Mouse (Mus musculus): ENCODE data around the gene Sgpp2. TPM values are rescaled to one million over a fixed set of nuclear protein-coding genes. Genes with fewer than 3 reads are reported as not detected.

Gene Sgpp2
- total RNA-seq, 1 experiment: 0.22 TPM

- Histone ChIP-seq H3K9me3 (ENCODE audit: control insufficient read depth, insufficient read depth, low read depth, low read length) (no peaks in the 10 kb centered on the region), H3K9ac (ENCODE audit: insufficient read depth, low read depth, low read length, poor library complexity, severe bottlenecking) (no peak overlapping the region), H3K27ac (ENCODE audit: insufficient read depth, low read depth, low read length, poor library complexity, severe bottlenecking) (no peak overlapping the region), H3K4me1 (ENCODE audit: control insufficient read depth in 2 of 2, insufficient read depth in 2 of 2, low read length in 2 of 2, poor library complexity in 1 of 2) (no peaks in the 10 kb centered on the region), H3K36me3 (ENCODE audit: control insufficient read depth, insufficient read depth, low read length, poor library complexity, severe bottlenecking) (no peaks in the 10 kb centered on the region), H3K4me3 (ENCODE audit: insufficient read depth in 1 of 2, low read depth in 1 of 2, low read length in 2 of 2, poor library complexity in 1 of 2, severe bottlenecking in 1 of 2) (no peak overlapping the region)
- TF ChIP-seq MAFK (IDR thresholded peaks at IDR 0.05; ENCODE audit: insufficient read depth, low read depth, low read length) (no peak), CHD2 (IDR thresholded peaks at IDR 0.05; ENCODE audit: low read depth, low read length) (no peak), ZC3H11A (IDR thresholded peaks at IDR 0.05; ENCODE audit: borderline replicate concordance, low read depth, low read length) (no peak), HCFC1 (IDR thresholded peaks at IDR 0.05; ENCODE audit: borderline replicate concordance, insufficient read depth, low read length) (no peak), ZNF384 (IDR thresholded peaks at IDR 0.05; ENCODE audit: low read depth, low read length) (no peak)
- in situ Hi-C loops (cut with MboI; ENCODE audit: low sequenced_read_pairs in 2 of 2, unreplicated experiment in 2 of 2): no loop called here
- DNase-seq (ENCODE audit: low read depth, low spot score): no peak
These were observed 62.2 kb downstream of the Sgpp2 start for GRCm38 (mm10) chr1:78372316-78372715.

GRCm38 (mm10) chr1:78373836-78374235 lies 63.7 kb downstream of the Sgpp2 start:
- no peak for DNase-seq (ENCODE audit: low read depth, low spot score)
- Histone ChIP-seq H3K4me1 (ENCODE audit: control insufficient read depth in 2 of 2, insufficient read depth in 2 of 2, low read length in 2 of 2, poor library complexity in 1 of 2) (no peaks in the 10 kb centered on the region), H3K9ac (ENCODE audit: insufficient read depth, low read depth, low read length, poor library complexity, severe bottlenecking) (no peak overlapping the region), H3K27ac (ENCODE audit: insufficient read depth, low read depth, low read length, poor library complexity, severe bottlenecking) (no peak overlapping the region), H3K4me3 (ENCODE audit: insufficient read depth in 1 of 2, low read depth in 1 of 2, low read length in 2 of 2, poor library complexity in 1 of 2, severe bottlenecking in 1 of 2) (no peak overlapping the region), H3K9me3 (ENCODE audit: control insufficient read depth, insufficient read depth, low read depth, low read length) (no peaks in the 10 kb centered on the region), H3K36me3 (ENCODE audit: control insufficient read depth, insufficient read depth, low read length, poor library complexity, severe bottlenecking) (no peaks in the 10 kb centered on the region)
- TF ChIP-seq MAFK (IDR thresholded peaks at IDR 0.05; ENCODE audit: insufficient read depth, low read depth, low read length): no peak
- no peak for TF ChIP-seq ZC3H11A (IDR thresholded peaks at IDR 0.05; ENCODE audit: borderline replicate concordance, low read depth, low read length)
- no peak for TF ChIP-seq ZNF384 (IDR thresholded peaks at IDR 0.05; ENCODE audit: low read depth, low read length)
- TF ChIP-seq HCFC1 (IDR thresholded peaks at IDR 0.05; ENCODE audit: borderline replicate concordance, insufficient read depth, low read length): no peak
- TF ChIP-seq CHD2 (IDR thresholded peaks at IDR 0.05; ENCODE audit: low read depth, low read length): no peak
- in situ Hi-C loops (cut with MboI; ENCODE audit: low sequenced_read_pairs in 2 of 2, unreplicated experiment in 2 of 2): no loop called here

GRCm38 (mm10) chr1:78375058-78375457 lies 64.9 kb downstream of the Sgpp2 start:
- Histone ChIP-seq H3K4me1 (ENCODE audit: control insufficient read depth in 2 of 2, insufficient read depth in 2 of 2, low read length in 2 of 2, poor library complexity in 1 of 2) (no peaks in the 10 kb centered on the region), H3K9ac (ENCODE audit: insufficient read depth, low read depth, low read length, poor library complexity, severe bottlenecking) (no peak overlapping the region), H3K9me3 (ENCODE audit: control insufficient read depth, insufficient read depth, low read depth, low read length) (no peaks in the 10 kb centered on the region), H3K4me3 (ENCODE audit: insufficient read depth in 1 of 2, low read depth in 1 of 2, low read length in 2 of 2, poor library complexity in 1 of 2, severe bottlenecking in 1 of 2) (no peak overlapping the region), H3K36me3 (ENCODE audit: control insufficient read depth, insufficient read depth, low read length, poor library complexity, severe bottlenecking) (no peaks in the 10 kb centered on the region), H3K27ac (ENCODE audit: insufficient read depth, low read depth, low read length, poor library complexity, severe bottlenecking) (no peak overlapping the region)
- DNase-seq (ENCODE audit: low read depth, low spot score): no peak
- in situ Hi-C loops (cut with MboI; ENCODE audit: low sequenced_read_pairs in 2 of 2, unreplicated experiment in 2 of 2): no loop called here
- TF ChIP-seq ZNF384 (IDR thresholded peaks at IDR 0.05; ENCODE audit: low read depth, low read length) (no peak), CHD2 (IDR thresholded peaks at IDR 0.05; ENCODE audit: low read depth, low read length) (no peak), HCFC1 (IDR thresholded peaks at IDR 0.05; ENCODE audit: borderline replicate concordance, insufficient read depth, low read length) (no peak), MAFK (IDR thresholded peaks at IDR 0.05; ENCODE audit: insufficient read depth, low read depth, low read length) (no peak), ZC3H11A (IDR thresholded peaks at IDR 0.05; ENCODE audit: borderline replicate concordance, low read depth, low read length) (no peak)

- no peaks in the 10 kb centered on the region for H3K36me3 ChIP-seq (ENCODE audit: control insufficient read depth, insufficient read depth, low read length, poor library complexity, severe bottlenecking)
- H3K9me3 ChIP-seq (ENCODE audit: control insufficient read depth, insufficient read depth, low read depth, low read length): no peaks in the 10 kb centered on the region
- no peaks in the 10 kb centered on the region for H3K4me1 ChIP-seq (ENCODE audit: control insufficient read depth in 2 of 2, insufficient read depth in 2 of 2, low read length in 2 of 2, poor library complexity in 1 of 2)
- no peak for TF ChIP-seq MAFK (IDR thresholded peaks at IDR 0.05; ENCODE audit: insufficient read depth, low read depth, low read length)
- no peak for TF ChIP-seq ZC3H11A (IDR thresholded peaks at IDR 0.05; ENCODE audit: borderline replicate concordance, low read depth, low read length)
- no peak for TF ChIP-seq CHD2 (IDR thresholded peaks at IDR 0.05; ENCODE audit: low read depth, low read length)
- TF ChIP-seq ZNF384 (IDR thresholded peaks at IDR 0.05; ENCODE audit: low read depth, low read length): no peak
- no peak for TF ChIP-seq HCFC1 (IDR thresholded peaks at IDR 0.05; ENCODE audit: borderline replicate concordance, insufficient read depth, low read length)
- no peak overlapping the region for H3K9ac ChIP-seq (ENCODE audit: insufficient read depth, low read depth, low read length, poor library complexity, severe bottlenecking)
- H3K4me3 ChIP-seq (ENCODE audit: insufficient read depth in 1 of 2, low read depth in 1 of 2, low read length in 2 of 2, poor library complexity in 1 of 2, severe bottlenecking in 1 of 2): no peak overlapping the region
- no peak for DNase-seq (ENCODE audit: low read depth, low spot score)
- no peak overlapping the region for H3K27ac ChIP-seq (ENCODE audit: insufficient read depth, low read depth, low read length, poor library complexity, severe bottlenecking)
- in situ Hi-C loops (cut with MboI; ENCODE audit: low sequenced_read_pairs in 2 of 2, unreplicated experiment in 2 of 2): no loop called here
These were observed 70.8 kb downstream of the Sgpp2 start for GRCm38 (mm10) chr1:78380950-78381349.

GRCm38 (mm10) chr1:78387854-78388253 lies 77.7 kb downstream of the Sgpp2 start:
- Histone ChIP-seq H3K4me1 (ENCODE audit: control insufficient read depth in 2 of 2, insufficient read depth in 2 of 2, low read length in 2 of 2, poor library complexity in 1 of 2) (no peaks in the 10 kb centered on the region), H3K36me3 (ENCODE audit: control insufficient read depth, insufficient read depth, low read length, poor library complexity, severe bottlenecking) (no peaks in the 10 kb centered on the region)

More at GRCm38 (mm10) chr1:78387854-78388253, 77.7 kb downstream of the Sgpp2 start:
- Histone ChIP-seq H3K4me3 (ENCODE audit: insufficient read depth in 1 of 2, low read depth in 1 of 2, low read length in 2 of 2, poor library complexity in 1 of 2, severe bottlenecking in 1 of 2) (no peak overlapping the region), H3K9me3 (ENCODE audit: control insufficient read depth, insufficient read depth, low read depth, low read length) (no peaks in the 10 kb centered on the region), H3K9ac (ENCODE audit: insufficient read depth, low read depth, low read length, poor library complexity, severe bottlenecking) (no peak overlapping the region), H3K27ac (ENCODE audit: insufficient read depth, low read depth, low read length, poor library complexity, severe bottlenecking) (no peak overlapping the region)
- no peak for DNase-seq (ENCODE audit: low read depth, low spot score)
- no peak for TF ChIP-seq ZC3H11A (IDR thresholded peaks at IDR 0.05; ENCODE audit: borderline replicate concordance, low read depth, low read length)
- TF ChIP-seq ZNF384 (IDR thresholded peaks at IDR 0.05; ENCODE audit: low read depth, low read length): no peak
- no peak for TF ChIP-seq HCFC1 (IDR thresholded peaks at IDR 0.05; ENCODE audit: borderline replicate concordance, insufficient read depth, low read length)
- no peak for TF ChIP-seq CHD2 (IDR thresholded peaks at IDR 0.05; ENCODE audit: low read depth, low read length)
- TF ChIP-seq MAFK (IDR thresholded peaks at IDR 0.05; ENCODE audit: insufficient read depth, low read depth, low read length): no peak
- in situ Hi-C loops (cut with MboI; ENCODE audit: low sequenced_read_pairs in 2 of 2, unreplicated experiment in 2 of 2): no loop called here

Data from ES-E14 (cell line).